Mouse (Mus musculus) lung, adult 18-20 months (tissue): ENCODE results near the gene Neurod2.
A peak's percentile ranks its signal among the peaks of the same experiment; 100 is the strongest.

ENCODE experiments used
- DNase-seq, 2 experiments: peaks; one replicate each; pipeline ENCODE4 v3.0.0; 2022; ENCODE audit warnings: mixed read lengths in 2 of 2

Neurod2 gene

DNA sequence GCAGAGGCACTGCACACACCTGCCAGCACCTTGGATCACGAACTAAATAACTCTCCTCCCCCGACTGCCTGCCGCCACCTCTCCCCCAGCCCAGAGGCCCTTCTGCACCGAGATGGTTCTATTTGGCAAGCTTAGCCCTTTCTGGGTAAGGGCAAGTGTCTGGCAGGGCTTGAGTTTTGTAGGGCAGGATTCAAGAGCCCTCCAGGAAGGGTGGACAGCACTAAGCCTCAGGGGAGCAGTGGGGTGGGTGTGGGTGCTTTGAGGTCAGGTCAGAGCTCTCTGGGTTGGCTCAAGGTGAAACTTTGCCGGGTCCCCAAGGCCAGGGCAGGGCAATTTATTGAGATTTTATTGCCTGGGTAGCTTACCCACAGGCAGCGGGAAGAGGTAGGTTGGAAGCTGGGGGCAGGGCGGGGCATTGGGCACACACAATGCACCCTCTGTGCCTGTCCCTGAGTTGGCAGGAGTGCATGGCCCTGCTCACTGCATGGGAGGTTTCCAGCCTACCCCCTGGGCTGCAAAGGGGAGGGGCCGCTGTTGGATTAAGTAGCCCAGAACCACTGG lies 24.3 kb upstream of the Neurod2 start:
- DNase-seq = peak; percentile 79 to 85

DNA sequence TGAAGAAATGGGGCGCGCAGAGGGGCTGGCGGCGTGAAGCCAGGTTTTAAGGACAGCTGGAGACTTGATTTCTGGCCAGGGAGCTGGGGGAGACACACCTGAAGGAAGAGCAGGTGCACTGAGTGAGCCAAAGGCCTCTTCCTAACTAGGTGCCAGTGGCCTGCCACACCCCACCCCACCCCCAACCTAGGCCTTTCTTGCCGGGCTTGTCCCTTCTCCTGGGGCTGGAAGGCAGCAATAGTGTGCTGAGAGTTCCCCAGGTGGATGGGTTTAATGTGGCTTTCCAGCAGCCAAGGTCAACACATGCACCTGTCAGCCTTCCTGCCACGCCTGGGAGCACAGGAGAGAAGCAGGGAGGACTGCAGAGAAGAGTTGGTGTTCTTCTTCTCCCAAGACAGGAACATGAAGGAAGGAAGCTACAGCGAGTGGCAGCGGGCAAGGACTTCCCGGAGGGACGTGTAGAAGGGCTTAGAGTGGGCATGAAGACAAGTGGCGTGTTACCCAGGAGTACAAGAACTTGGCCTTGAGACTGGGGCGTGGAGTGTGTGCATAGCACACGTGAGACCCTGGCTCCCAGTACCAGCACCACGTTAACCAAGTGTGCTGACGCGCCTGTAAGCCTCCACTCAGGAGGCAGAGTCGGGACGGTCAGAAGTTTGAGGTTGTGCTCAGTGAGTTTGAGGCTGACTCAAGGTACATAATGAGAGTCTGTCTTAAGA lies 23.0 kb upstream of the Neurod2 start:
- peak; percentile 63 to 76 for DNase-seq

DNA sequence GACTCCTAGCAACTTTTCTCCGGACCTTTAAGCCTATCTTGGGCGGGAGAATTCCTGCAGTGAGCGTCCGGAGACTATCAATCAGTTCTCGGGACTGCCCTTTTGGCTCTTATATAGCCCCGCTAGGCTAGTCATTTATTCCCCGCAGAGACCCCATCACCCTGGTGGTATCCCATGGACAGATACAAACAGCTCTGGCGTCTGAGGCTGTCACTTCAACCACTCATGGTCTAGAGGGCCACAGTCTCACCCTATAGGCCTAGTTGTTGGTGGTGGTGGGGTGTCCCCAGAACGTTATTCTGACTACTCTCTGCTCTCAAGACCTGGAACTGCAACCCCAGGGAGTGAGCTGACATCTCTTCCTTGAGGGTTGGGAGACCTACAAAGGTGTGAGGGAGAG lies 19.9 kb upstream of the Neurod2 start:
- DNase-seq = no peak

DNA sequence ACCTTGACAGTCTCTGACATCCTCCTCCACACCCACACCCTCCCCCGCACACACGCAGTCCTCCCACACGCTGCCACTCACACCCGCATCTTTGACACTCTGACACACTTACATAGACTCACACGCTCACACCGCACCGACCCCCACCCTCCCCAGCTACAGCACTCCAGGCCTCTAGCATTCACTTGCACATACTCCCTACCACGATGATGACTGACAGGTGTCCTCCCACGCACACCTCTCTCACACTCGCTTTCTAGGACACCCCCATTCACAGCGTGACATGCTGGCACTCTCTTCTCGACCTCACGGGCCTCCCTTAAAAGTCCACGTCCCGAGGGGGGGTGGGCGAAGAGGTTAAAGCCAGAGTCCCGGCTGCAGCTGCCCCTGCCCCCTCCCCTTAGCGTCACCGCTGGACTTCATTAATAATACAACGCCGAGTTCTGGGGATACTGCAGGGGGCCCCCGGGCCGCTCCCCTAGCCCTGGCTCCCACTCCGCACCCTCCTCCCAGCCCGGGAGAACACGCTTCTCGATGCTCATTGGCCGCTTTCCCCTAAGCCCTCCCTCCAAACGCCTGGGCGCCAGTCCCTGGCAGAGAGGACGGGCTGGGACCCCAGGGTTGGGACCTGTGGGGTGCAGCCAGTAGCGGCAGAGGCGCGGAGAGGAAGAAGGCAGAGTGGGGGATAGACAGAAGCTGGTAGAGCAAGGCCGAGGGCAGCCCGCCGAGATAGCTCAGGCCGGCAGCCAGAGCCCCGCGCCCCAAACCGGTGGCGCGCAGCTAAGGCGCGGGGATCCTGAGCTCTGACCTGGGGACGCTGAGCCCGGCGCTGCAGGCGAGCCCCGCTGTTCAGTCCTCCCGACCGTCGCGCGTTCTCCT lies 18.9 kb upstream of the Neurod2 start, which contains the start of gene Ppp1r1b:
TSS of gene Ppp1r1b (plus strand) at position 322 of the 879 bp plus-strand sequence.
- peak; percentile 60 to 71 for DNase-seq

DNA sequence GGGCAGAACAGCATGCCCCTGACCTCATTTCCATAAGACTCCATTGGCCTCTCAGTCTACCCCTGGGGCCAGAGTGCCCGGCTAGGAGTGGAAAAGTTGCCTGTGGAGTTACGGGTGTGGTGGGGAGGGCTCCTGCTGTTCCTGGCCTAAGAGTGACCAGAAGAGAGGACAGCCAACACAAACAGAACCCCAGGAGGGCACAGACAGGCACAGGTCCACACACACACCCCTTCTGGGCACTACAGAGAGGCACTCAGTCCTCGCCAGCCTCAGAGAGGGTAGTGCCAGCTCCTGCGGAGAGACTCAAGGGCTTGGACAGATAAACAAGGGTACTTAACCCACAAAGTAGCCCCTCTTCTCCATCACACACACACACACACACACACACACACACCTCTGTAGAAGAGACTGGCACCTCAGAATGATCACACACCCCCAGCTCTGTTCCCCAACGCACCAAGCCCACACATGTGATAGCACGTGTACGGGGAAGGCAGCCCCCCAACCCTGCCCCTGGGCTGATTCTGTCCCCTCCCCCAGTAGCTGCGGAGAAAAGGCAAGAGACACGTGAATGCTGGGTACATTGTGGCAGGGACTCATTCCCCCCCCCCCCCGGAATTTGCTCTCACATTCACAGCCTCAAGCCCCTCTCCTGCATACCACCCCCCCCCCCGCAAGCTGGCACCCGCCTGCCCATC lies 18.1 kb upstream of the Neurod2 start:
- peak; percentile 59 to 79 for DNase-seq

DNA sequence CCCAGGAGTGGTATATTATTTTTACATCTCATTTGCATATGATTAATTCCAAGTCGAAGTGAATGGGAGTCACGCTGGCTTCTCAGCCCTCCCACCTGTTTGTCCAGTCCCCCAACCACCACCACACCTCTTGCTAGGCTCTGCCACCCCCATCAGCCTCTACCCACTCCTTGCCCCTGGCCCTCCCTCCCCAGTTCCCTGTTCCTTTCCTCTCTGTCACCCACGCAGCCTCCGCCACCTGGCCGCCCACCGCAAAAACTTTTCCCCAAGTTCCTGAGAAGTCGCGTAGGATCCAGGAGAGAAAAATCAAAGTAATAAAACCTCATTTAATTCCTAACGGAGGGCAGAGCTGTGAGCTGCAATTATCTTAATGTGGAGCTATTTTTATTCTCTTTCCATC lies 16.7 kb upstream of the Neurod2 start:
- no peak for DNase-seq

DNA sequence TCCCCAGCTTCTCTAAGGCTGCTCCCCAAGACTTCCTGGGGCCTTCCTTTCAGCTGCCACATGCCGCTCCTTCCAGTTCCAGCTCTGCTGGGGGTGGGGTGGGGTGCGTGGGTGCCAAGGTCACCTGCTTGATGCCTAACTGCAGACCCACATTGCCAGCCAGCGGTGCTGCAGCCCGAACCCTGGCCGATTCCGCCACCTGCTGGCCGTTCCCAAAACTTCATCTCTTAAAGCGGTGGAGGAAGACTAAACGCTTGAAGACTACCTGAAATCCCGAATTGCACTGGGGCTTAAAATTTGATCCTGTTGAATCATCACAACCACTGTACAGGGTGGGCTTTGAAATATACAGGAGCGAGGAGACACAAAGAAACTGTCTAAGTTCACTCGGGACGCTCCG lies 15.8 kb upstream of the Neurod2 start:
- peak; percentile 81 to 85 for DNase-seq

DNA sequence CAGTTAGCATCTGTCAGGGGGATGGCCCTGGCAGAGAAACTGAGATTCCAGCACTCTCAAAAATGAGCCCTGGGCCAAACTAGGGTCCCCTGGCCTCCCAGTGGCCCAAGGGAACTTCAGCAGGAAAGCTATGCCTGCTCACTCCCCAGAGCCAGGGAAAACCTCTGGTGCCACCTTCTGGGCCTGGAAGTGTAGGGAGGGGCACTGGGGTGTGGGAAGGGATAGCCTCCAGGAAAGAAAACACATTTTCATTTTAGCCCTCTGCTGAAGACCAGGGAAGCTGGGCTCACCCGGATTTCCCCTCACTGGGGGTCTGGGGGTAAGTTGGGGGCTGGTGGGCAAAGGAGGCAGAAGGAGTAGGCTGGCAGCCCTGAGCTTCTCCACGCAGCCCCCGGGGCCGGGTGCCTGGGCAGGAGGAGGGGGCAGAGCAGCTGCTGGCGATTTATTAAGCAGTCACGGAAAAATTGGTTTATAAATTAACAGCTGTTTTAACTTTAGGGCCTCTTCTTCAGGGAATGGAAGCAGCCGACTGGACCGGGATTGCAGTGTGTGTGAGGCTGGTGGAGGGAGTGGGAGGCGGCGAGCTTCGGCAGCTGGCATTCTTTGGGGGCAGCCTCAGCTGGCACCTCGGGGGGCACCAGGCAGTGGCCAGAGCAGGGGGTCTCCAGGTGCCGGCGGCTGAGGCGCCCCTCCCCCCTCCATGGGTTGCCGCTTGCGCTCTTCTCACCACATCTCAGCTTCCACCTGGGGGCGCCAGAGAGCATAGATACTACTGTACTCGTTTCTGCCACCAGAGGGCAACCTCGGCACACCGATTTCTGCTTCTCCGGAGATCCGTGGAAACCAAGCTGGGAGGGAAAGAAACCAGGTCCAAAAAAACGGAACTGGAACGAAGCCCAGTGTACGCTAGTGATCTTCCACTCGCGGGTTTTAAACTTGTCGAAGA lies 12.8 kb upstream of the Neurod2 start:
- DNase-seq = peak; percentile 90 to 92

DNA sequence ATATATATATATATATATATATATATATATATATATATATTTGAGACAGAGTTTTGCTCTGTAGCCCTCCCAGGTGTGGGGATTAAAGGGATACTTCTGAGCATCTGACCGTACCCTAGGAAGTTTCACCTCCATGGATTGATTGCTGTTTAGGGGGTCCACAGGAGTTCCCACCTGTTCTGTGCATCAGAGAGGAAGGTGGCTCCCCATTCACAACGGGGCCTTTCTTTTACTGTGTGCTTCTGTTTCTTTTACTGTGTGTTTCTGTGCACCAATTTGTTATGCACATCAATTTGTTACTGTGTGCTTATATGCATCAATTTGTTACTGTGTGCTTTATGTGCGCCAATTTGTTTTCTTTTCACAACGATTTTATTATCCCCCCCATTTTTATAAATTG lies 11.7 kb upstream of the Neurod2 start:
- DNase-seq = no peak

DNA sequence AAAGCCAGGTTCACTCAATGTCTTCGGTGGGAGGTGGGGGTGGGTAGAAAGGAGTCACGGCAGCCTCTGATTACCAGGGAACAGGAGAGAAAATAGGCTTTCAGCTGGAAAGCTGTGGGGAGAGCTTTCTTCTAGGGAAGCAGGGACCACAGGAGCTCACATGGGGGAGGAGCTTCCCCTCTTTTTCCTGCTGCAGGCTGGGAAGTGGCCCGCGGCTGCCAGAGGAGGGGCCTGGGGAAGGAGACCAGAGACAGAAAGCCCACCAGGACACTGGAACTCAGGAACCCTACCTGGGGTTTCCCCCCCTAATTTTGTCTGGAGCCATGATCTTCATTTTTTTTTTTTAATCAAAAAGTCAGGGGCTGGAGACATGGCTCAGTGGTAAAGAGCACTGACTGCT lies 11.1 kb upstream of the Neurod2 start:
- no peak for DNase-seq

DNA sequence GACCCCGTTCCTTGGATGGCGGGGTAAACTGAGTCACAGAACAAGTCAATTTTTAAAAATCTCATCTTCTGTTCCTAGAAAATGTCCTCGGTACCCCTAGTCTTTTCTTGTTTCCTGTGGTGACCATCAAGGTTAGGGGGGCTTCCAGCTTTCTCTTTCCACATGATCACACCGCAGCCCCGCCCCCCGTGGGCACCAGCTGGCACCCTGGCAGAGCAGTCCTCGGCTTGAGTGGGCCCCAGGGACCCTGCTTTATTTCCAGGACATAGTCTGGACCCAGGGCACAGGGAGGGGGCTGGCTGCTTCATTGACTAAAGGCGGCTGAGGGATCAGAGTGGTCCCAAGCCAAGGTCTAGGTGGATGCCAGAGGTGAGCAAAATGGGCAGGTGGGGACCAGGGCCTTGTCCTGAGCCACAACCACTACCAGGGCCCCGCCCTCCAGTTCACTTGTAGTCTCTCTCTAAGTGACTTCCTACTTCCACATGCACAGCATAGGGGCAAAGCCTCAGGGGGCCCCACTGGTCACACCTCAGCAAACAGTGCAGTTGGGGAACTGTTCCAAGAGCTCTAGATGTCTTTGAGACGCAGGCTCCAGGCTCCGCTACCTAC lies 10.3 kb upstream of the Neurod2 start:
- DNase-seq = no peak

DNA sequence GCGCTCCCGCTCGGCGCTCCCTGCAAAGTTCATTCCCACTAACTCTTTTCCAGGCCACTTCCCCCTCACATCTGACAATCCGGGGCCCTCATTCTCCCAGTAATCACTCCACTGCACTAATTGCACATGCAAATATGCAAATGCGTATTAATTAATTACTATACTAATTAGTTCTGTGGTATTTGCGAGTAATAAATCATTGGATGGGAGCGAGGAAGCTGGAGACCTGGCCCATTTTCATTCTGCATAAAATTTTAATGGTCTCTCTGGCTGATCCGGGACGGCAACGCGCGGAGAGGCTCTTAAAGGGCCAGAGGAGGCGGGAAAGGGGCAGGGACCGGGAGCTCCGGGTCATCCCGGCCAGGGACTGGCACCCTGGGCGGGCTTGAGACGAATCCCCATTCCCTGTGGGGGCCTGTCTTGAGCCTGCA lies 9.6 kb upstream of the Neurod2 start:
- no peak for DNase-seq

DNA sequence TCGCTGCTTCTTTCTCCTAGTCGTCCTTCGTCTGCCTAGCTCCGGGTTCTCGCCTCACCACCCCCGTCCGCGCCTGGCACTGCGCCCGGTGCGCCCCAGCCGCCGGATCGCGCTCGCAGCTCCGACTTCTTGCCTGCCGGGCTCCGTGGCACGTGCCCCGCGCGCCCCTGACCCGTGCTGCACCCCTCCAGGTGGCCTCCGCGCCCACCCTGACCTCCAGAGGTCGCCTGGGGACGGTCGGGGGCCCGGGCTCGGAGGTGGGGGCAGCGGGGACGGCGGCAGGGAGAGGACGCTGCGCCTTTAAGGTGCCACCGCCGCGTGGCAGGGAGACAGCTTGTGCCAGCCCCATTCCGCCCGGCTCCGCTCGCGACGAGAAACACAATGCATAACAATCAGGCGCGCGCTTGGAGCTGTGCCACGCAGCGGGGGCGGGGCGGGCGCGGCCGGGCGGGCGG lies 9.1 kb upstream of the Neurod2 start:
- no peak for DNase-seq

DNA sequence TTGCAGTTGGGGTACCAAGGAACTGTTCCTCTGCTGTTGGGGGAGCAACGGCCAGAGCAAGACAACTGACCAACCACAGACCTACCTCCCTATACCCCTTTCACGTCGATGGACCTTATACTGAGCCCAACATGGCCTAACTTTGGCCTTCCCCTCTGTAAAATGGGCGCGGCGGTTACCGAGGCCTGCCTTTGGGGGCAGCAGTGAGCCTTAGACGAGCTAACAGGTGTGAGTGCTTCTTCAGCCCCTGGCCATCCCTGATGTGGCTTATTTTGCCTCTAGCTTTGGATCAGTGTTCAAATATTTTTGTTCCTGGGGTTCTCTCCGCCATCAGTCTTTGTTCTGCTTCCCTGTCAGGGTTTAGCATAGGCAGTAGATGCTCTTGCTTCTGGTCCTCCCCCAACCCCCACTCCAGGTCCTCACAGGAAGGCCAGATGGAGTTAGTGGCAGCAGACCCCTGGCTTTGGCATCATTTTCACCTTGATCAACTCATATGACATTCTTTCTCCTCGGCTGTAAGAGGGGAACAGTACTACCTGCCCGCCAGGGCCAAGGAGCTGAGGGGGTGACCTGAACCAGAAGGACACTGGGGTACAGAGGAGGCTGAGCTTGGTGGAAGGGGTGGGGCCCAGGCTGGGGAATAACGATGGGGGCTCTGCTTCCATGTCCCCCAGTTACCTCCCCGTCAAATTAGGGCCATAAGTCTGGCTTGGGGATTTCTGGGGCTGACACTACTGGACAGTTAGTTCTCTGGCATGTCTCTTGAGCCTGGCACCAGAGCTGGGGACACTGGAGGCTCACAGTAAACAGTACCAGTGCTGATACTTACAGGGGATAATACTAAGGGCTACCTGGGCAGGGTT lies 7.0 kb upstream of the Neurod2 start:
- DNase-seq = no peak

DNA sequence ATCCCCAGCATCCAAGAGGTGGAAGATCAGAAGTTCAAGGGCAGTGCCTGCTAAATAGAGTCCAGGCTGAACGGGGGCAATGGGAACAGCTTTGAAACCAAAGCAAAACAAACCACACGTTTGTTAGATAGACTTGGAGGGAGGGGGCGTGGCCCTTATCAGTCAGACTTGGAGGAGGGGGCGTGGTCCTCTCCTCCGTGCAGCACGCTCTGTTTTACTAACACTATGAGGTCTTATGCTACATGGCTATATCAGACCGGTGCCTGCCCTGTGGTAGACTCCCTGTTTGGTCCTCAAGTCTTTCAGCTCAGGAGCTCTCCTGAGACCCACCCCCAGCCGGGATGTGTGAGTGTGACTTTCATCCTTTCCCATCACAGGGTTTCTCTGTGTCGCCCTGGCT lies 5.8 kb upstream of the Neurod2 start:
- DNase-seq = no peak

DNA sequence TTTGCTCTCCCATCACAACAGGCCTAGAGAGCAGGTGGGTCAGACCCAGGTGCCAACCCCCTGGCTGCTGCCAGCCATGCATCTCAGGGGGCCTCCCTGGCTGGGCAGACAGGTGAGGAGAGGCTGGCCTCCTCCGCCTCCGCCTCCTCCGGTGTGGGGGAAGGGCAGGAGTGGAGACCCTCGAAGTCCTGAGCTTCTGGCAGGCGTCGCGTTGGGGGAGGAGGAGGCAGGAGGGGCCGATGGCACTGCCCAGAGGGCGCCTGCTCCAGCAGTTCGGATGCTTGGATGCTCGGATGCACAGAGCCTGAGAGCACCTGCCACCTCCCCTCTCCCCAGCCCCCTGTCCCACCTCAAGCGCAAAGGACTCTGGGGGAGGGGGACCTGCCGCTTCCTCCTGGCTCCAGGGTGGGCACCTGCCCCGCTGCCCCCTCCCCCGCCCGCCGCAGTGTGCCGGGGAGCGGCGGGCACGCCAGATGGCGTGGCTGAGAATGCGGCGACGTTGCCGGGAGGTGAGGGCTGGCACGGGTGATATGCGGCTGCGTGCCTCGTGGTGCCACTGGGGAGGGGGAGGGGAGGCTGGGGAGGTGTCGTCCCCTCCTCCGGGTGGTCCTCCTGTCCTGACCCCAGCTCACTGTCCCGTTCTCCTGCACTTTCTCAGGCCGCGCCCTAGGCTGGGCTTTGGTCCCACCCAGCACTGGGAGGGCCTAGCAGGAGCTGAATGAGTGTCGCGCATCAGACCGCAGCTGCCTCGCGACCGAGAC lies 4.7 kb upstream of the Neurod2 start:
- DNase-seq = no peak

DNA sequence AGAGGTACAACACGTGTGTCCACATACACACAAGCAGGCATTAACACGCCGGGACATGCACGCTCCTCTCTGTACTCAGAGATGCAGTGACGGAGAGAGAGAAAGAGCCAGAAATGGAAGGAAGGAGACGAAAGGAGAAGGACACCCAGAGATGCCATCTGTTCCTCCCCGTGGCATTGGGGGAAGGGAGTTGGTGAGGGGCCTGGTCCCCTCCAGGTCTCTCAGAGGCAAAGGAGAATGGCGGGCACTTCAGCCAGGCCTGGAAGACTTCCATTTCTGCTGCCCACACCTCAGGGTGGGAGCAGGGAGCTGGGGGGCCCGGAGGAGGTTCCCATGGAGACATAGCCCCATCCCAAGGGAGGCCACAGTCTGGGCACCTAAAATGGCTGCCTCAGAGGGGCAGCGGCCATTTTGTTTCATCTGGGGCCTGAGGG lies 3.8 kb upstream of the Neurod2 start:
- no peak for DNase-seq

DNA sequence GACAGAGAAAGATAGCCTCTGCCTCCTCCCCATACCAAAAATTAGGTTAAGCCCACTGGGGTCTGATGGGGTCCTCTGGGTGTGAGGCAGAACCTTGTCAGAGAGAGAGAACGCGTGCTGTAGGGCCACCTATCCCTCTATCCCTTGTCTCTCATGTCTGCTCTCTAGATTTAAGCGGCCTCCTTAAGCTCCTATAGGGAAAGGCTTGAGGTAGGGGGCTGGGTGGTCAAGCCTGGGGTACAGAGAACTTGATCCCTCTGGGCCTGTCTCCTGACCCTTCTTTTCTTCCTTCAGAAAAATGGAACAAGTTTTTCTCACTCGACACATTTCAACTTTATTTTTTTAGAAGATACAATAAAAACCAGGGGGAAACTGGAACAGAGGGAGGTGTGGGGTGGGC lies 3.4 kb upstream of the Neurod2 start:
- no peak for DNase-seq

DNA sequence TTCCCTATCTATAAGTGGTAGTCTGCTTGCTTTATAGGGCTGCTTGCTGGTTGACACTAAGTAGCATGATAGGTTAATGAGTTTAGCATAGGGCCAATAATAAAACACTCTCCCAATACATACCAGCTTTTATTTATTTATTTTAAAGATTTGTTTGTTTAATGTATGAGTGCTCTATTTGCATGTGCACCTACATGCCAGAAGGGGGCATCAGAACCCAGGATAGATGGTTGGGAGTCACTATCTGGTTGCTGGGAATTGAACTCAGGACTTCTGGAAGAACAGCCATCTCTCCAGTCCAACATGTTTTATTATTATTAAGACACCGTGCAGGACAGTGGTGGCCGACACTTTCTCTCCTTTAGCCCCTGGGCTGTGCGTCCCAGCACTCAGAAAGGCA lies 2.7 kb upstream of the Neurod2 start:
- no peak for DNase-seq

DNA sequence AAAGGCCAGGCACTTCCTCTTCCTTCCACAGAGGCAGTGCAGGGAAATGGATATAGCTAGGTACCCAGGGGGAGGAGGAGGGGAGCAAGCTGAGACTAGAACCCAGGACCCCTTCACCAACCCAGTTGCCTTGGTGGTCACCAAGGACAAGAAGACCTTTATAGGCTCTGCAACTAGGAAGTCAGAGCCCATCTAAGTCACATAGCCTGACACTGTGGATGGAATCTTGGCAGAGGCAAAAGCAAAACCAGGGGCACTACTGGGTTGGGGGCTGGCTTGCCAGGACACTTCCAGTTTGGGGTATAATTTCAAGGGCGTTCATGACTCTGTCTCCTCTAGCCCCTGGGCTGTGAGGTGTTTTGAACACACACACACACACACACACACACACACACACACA lies 2.0 kb upstream of the Neurod2 start:
- DNase-seq = no peak
